ENCODE assay signal across 11 mouse cellular contexts in the genomic region with DNA sequence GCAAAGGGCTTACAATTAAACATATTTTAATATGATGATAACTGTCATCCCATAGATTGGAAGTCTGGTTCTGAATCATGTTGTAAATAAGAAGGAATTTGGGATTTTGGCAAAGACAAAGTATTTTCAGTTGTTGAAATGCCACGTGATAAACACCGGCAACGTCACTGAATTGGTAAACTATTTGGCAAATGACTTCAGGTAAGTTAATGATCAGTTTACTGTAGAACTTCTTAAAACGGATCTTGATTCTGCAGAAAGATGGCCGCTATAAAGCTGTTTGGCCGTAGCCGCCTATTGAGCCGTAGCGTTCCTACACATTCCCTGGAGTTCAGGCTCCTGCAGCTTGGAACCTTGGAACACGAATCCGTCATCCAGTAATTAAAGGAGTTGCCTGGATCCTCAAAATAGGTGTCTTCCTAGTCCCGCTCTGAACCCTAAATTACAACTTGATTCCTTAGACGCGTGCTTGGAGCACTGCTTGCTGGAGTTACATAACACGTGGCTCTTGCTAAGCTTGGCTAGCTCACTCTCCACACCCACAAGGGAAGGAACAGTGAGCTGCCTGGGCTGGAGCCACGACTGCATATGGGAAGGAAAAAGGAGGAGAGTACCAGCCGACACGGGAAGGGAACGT. TPM values are rescaled to one million over a fixed set of nuclear protein-coding genes. Genes with fewer than 3 reads are reported as not detected.
A peak's percentile ranks its signal among the peaks of the same experiment; 100 is the strongest.
DNase-seq lines count a peak whose midpoint lies in the region.
"Had no signal": no experiment of that assay in that cellular context is flagged by ENCODE, and none has a peak within 500 bp of the region (broad histone marks: within the 10 kb centered on the region; RNA-seq: fewer than 3 reads in every experiment).

No protein-coding gene starts in this region.

- intact Hi-C loops in gastrocnemius, postnatal 36 days (cut with DNase I): no loop called here

- peak; percentile 21 for DNase-seq in gastrocnemius, postnatal 25 days
- no peak for DNase-seq in gastrocnemius, postnatal 36 days
- DNase-seq in frontal cortex, postnatal 10 days (ENCODE audit: low spot score in 2 of 2): peak; percentile 13 to 24
- peak; percentile 73 to 85 for DNase-seq in kidney, postnatal 36 days
- peak; percentile 60 to 65 for DNase-seq in right cerebral cortex, postnatal 10 days (ENCODE audit: low spot score in 2 of 2)
- no peak for DNase-seq in thymus, postnatal 4 days
- no peak for DNase-seq in spleen, postnatal 36 days (ENCODE audit: low spot score in 2 of 2)
- no peak for DNase-seq in cerebellum, postnatal 4 days (ENCODE audit: low spot score in 2 of 2)
- DNase-seq: cerebellum, postnatal 14 days; heart, postnatal 14 days; lung, postnatal 4 days had no signal

RNA-seq across cellular contexts. Expression of a gene that starts 46.2 kb away (rescaled TPM):
- under 1 TPM in 1 of 2 experiments, not detected in 1; 0.75 TPM for total RNA-seq in gastrocnemius, postnatal 25 days (2021)
- under 1 TPM in 1 of 2 experiments, not detected in 1; 0.22 TPM for total RNA-seq in gastrocnemius, postnatal 36 days (2021)

Comparison
In these comparisons a context has a peak if more than half of its experiments do, and no peak if none do; other contexts are left out.
1. DNase-seq: peak in gastrocnemius, postnatal 25 days (single experiment), frontal cortex, postnatal 10 days (2 of 2), kidney, postnatal 36 days (2 of 2) and right cerebral cortex, postnatal 10 days (2 of 2); none in gastrocnemius, postnatal 36 days (0 of 2), thymus, postnatal 4 days (single experiment), spleen, postnatal 36 days (0 of 2) and cerebellum, postnatal 4 days (0 of 2).